Mouse (Mus musculus) skeletal muscle tissue, postnatal 0 days (tissue): ENCODE measurements around the gene Entpd6. TPM values are rescaled to one million over a fixed set of nuclear protein-coding genes. Genes with fewer than 3 reads are reported as not detected.

ENCODE experiments used
- polyA plus RNA-seq: library from polyadenylated mRNA; unstranded; fragments of >200 nt; fragmentation: Nextera tagmentation; extraction: Ambion mirVana; gene quantifications from 2 replicates; pipeline ENCODE4 v1.2.1, GENCODE M21; 2015

Gene Entpd6
- 10.3 and 16.7 TPM in 2 replicates for polyA plus RNA-seq

DNA sequence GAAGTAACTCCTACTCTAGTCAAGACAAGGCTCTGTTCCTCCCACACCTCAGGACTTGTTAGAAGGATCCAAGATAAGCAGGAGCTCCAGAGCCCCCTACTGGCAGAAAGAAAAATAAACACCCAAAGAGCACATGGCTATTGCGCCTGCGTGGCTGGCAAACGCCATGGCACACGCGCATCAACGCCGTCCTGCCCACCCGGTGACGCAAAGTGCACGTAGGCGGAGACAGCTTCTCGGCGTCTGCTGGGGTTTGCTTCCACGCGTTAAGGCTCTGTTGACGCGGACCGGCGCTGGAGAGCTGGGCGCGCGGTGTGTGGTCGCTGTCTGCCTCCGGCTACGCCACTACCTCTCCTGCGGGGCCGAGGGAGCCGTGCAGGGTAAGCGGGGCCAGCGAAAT is at the start of gene Entpd6:
Entpd6 (plus strand) TSS at position 189 of the 400 bp plus-strand sequence.

DNA sequence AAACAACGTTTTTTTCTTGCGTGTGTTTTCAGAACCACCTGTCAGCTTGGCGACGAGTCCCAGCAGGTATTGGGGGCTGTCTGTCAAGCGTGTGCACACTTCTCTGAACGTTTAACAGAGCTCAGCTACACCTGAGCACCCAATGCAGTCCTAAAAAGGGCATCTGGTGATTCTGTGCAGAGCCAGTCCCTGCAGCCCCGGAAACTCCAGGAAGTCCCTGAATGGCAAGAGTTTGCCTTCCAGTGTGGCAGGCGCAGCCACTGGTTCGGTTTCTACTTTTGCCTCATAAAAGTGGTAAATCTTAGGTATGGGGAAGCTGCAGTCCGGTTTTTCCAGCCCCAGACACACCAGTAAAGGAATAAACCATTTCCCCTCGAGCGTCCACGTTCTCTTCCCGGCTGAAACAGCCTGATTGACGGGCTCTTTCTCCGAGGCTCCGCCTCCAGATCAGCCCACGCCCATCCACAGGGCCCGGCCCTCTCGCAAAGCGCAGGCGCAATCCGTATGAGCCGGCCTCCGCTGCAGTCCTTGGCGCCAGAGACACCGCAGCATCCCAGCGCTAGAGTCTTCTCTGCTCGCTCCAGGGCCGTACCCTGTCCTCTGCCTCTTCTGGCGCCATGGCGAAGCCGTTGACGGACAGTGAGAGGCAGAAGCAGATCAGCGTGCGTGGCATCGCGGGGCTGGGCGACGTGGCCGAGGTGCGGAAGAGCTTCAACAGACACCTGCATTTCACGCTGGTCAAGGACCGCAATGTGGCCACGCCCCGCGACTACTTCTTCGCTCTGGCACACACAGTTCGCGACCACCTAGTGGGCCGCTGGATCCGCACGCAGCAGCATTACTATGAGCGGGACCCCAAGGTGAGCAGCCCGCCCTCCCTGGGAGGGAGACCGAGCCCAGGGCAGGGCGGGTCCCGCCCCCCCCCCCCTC is 37.7 kb downstream of the Entpd6 start, which contains the start of gene Pygb:
Pygb (plus strand) TSS at position 485 of the 930 bp plus-strand sequence.

Other genes with a start within 250 kb of the Entpd6 start
- 3.8 and 5.6 TPM in 2 replicates for gene Cst7, start 178.6 kb upstream of the Entpd6 start, polyA plus RNA-seq
- 27.1 and 85.5 TPM in 2 replicates for gene Apmap, start 140.5 kb upstream of the Entpd6 start, polyA plus RNA-seq
- gene Acss1, start 80.5 kb upstream of the Entpd6 start, polyA plus RNA-seq, result 10.9 and 12.9 TPM in 2 replicates
- gene Vsx1, start 59.7 kb upstream of the Entpd6 start, polyA plus RNA-seq, result not detected in 2 replicates
- 19.2 and 29.4 TPM in 2 replicates for gene Pygb, start 37.7 kb downstream of the Entpd6 start, polyA plus RNA-seq
- gene Abhd12, start 155.7 kb downstream of the Entpd6 start, polyA plus RNA-seq, result 29.2 and 41.6 TPM in 2 replicates
- gene Gins1, start 156.4 kb downstream of the Entpd6 start, polyA plus RNA-seq, result 6.6 and 7.6 TPM in 2 replicates